Mouse (Mus musculus) heart, adult 9 months (tissue): ENCODE data around the gene Dnajb1.

Experiments used
- DNase-seq, 2 experiments: peaks; one replicate each; pipeline ENCODE4 v3.0.0; 2022; ENCODE audit warnings: low spot score in 2 of 2

Dnajb1 gene

DNA sequence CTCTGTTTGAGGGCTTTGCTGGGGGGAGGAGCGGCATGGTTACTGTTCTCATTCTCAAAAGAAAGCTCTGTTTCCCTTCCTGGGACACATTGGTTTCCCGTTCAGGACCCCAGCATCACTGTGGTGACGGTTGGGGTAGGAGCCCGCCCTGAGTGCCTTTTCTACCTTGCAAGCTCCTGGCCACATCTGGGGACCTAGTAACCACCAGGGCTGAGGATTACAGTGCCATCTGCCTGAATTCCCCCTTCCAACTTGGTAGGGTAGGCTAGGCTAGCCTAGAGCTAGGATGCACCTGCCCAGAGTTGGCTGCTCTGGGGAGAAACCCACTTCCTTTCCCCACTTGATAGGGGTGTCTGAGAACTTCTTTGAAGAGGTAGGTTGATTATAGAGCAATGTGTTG, 3.9 kb downstream of the Dnajb1 start:
- DNase-seq: no peak

DNA sequence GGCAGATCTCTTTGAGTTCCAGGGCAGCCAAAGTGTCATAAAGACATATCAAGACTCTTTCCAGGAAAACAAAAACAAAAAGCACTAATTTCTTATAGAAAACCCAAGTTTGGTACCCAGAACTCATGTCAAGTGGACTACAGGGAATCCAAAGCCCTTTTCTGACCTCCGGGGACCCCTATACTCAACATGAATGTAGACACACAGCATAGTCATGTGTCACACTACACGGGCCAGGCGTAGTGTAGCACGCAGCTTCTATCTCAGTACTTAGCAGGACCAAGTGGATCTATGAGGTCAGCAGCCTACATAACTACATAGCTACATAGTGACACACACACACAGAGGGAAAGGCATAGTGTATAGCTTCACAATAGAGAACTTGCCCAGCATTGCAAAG, 5.7 kb downstream of the Dnajb1 start:
- DNase-seq: no peak

DNA sequence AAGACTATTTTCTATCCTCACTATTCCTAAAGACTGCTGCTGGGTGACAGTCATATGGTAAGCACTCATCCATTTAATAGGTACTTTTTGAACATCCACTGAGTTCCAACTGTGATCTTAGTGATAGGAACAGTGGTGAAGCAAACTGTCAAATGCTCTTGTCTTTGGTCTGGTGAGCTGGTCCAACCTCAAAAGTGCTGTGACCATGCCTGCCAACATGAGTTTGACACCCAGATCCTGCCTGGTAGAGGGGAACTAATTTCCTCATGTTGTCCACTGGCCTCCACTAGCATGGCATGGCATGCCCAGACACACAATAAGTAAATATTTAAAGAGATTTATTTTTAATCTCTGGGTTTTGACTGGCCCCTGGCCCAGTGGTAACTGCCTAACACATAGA, 8.6 kb downstream of the Dnajb1 start:
- DNase-seq: no peak

DNA sequence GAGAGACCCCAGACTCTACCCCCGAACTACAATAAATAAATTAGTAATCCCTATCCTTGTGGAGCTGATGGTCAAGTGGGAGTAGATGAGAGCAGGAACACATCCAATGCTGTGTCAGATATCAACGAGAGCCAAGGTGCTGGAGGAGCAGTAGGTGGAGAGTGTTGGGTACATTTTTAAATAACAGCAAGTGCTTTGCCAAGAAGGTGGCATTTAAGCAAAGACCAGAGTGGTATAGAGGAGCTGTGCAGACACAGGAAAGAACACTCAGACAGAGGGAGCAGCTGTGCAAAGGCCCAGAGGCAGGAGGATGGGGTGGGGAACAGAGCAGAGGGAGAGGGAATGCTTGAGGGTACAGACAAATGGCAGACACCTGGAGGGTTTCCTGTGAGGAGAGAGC, 9.1 kb downstream of the Dnajb1 start:
- no peak for DNase-seq

DNA sequence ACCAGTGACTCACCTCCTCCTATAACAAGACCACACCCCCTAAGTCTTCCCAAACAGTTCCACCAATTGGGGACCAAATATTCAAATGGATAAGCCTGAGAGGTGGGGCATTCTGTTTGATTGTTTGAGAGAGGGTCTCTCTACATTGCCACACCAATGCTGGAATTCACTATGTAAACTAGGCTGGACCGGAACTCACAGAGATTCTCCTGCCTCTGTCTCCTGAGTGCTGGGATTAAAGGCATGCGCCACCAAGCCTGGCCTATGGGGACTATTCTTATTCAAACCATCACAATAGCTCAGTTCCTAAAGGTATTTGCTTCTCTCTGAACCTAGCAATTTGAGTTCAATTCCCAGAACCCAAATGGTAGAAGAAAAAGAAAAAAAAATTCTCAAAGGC, 10.6 kb downstream of the Dnajb1 start:
- DNase-seq: no peak

DNA sequence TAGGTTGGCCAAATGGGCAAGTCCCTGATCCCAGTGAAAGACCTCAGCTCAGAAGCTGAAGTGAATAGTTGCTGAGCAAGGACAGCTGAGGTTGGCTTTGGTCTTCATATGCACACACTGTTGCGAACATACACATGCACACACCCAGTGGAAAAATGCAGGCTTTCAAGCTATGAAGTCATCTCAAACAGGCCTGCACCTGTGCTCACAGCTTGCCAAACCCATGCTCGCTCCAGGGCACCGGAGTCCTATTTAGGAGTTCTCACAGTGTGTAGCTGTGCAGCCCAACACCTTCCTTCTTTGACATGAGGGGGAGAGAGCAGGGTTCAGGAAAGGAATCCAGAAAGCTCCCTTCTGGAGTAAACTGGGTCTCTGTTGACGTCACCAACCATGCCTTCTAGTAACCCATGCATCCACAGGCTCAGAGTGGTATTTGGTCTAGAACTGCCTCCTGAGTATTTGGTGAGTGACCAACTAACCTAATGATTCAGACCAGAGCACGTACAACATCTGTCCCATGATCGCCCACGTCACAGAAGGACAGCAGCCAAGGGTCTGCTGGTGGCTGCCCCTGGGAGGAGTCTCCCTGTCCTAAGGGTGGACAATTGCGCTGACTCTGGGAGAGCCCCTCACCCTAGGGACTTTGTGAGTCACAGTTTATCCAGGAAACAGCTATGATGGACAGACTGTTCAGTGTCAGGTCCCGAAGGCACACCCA, 11.7 kb downstream of the Dnajb1 start:
- DNase-seq: no peak

DNA sequence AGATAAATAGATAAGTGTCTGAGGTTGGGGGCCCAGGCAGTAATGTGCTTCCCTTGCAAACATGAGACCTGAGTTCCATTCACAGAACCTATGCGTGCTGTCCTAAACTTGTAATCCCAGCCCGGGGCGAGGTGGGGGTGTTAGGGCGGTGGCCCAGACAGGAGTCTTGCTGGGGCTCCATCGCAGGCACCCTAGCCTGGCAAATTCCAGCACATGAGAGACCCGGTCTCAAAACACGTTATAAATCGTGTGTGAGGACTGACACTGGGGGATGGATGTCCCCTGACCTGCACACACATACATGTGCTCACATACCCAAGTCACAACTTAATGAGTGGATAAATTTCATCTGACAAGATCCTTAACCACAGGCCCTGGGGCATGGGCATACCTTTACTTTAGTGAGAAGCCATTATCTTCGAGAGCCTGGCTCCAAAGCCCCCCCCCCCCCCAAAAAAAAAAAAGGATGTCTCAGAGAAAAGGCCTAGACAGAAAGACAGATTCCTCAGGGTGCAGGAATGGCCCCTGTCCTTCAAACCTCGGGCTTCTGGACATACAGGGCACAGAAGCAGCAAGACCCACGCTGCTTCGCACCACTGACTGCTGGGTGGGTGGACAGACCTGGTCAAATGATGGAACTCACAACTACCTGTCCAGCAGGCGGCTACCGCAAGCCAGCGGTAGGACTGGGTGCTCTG, 13.8 kb downstream of the Dnajb1 start:
- no peak for DNase-seq

DNA sequence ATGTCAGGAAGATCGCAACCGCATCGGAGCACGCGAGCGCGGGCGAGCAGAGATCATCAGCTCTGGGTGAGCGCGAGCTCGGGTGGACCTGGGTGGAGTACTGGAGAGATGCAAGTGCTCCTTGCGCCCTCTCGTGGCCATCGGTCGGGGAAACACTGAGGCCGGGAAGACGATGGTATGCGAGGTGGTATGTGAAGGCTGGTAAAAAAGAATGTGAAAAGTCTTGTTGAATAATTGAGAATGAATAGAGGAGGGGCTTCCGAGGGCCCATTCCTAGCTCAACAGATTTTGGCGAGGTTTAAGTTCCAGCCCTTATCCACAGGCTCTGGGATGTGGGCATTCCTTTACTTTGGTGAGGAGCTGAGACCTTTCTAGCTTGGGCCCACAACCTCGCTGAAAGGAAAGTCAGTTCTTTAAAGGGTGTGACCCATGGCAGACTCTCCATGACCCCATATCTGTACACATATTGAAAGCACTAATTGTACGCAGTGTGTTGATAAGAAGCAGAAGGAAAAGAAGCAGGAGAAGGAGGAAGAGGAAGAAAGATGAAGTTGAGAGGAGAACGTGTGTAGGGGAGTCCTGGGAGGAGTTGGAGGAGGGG, 14.5 kb downstream of the Dnajb1 start:
- DNase-seq: peak; percentile 55 to 77

DNA sequence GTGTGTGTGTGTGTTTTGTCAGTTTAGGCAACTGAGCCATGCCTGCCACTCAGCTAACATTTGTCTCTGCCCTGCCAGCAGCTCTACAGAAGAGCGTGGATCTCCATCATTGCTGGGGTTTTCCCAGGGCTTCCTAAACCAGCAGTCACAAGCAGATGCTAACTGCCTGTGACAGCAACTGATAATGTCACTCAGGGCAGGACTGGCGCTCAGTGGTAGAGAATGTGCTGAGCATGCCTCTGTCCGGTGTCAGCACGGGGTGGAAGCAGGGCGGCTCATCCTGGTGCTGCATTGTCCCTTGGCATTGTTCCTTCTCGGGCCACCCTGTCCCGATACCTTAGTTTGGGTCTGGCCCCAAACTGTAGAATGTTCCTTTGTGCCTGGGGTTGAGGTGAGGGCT, 15.6 kb downstream of the Dnajb1 start:
- no peak for DNase-seq

DNA sequence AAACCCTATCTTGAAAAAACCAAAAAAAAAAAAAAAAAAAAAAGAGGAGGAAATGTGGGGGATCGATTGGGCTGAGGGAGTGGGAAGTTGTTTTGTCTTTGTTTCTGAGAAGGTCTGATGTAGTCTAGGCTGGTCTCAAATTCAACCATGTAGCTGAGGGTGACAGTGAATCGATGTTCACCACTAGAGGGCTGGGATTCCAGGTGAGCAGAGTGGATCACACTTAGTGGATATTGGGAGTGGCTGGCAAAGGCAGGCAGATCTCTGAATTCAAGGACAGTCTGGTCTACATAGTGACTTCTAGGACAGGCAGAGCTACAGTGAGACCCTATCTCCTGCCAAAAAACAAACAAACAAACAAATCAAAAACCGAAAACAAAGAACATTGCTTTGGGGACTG, 16.7 kb downstream of the Dnajb1 start:
- DNase-seq: no peak

DNA sequence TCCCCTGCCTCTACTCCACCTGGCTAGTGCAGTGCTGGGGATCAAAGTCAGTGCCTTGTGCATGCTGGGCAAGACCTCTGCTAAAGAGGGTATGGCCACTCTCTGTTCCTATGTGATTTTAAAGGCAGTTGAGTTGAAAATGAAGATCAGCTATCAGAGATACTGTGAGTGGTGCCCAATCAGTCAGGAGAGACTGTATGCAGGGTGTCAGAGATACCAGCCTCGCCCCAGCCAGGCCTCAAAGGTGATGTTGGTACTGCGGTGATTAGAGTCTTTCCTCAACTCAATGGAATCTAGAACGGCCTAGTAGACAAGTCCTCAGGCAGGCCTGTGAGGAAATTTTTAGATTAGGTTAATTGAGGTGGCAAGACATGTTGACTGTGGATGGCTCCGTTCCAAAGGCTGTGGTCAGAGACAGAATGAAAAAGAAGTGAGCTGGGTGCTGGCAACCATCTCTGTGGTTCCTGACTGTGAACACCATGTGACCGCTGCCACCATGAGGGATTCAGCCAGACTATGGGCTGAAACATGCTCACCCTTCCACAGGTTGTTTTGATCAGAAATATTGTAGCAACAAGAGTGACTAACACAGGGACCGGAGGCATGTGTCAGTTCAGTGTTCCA, 17.8 kb downstream of the Dnajb1 start:
- no peak for DNase-seq

DNA sequence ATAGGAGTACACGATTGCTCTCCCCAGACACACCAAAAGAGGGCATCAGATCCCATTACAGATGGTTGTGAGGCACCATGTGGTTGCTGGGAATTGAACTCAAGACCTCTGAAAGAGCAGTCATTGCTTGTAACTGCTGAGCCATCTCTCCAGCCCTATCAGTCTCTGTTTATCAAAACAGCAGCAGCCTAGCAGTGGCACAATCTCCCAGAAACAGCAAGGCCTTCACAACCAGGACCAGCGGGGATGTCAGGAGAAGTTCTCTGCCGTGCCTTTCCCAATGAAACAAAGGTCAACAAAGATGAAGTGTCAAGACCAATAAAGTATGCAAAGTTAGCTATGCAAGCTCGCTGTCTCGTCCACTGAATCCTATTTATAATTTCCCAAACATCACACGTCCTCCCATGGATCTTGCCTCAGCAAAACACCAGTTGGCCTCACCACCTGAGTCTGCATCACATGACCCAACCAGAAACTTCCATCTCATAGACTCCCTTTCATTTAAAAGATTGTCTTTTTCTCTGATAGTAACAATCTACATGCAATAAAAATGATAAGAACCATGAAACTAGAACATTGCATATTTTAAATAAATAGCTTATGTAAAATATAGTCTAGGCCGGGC, 24.2 kb downstream of the Dnajb1 start:
- no peak for DNase-seq

DNA sequence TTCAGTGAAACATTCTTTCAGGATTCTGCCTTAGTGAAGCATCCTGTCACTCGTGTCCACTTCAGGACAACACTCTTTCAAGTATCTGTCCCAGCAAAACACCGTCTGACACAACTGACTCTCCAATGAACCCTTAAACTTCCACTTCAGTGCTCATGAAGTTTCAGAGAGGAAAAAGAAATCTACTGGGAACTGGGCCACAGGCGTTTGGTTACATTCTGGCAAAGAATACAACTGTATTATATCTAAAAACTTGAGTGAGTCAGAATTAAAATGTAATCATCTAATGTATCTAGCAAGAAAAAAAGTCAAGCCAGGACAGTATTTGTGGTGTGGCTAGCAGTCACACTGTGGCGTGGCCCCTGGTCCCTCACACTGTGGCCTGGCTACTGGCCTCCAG, 30.9 kb downstream of the Dnajb1 start:
- no peak for DNase-seq

DNA sequence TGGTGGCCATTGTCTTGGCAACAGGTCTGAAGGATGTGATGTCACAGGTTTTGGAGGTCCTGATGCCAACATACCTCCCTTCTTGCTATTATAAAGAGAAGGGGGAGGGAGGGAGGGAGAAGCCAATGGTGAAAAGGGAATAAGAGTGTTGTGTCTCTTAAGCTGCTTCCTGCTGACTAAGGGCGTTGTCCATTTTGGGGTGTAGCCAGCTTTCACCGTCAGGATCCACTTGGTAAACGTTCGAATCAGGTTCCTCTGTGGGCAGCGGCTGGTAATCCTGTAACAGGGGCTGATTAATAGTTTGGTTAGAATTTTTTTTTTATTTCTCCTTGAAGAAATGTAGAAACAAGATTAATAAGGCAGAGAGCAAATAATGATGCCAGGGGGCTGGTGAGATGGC, 31.7 kb downstream of the Dnajb1 start:
- DNase-seq: no peak

DNA sequence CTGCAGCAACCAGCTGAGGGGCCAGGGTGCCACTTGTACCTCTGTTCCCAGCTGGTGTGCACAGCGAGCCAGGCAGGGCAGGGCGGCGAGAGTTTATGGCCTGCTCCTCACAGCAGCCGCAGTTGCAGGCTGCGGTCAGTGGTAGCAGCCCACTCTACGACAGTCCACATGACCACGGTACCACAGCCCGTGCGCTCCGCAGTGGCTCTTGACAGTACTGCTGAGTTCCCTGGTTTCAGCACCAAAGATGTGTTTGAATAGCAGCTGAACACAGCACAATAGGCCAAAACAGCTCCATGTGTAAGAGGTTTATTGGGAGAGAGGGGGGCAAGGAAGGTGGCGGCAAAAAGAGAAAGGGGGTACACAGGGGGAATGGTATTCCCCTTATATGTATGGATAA, 39.5 kb downstream of the Dnajb1 start:
- no peak for DNase-seq

DNA sequence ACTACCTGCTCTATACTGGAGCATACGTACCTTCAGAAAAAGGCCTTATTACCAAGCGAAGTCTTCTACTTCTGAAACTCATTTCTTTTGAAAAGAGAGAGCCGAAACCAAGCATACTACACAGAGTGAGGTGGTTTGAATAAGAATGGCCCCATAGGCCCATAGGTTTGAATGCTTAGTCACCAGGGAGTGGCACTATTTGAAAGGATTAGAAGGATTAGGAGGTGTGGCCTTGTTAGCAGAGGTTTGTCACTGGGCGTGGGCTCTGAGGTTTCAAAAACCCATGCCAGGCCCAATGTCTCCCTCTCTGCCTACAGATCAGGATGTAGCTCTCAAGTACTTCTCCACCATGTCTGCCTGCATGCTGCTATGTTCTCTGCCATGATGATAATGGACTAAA, 40.0 kb downstream of the Dnajb1 start:
- DNase-seq: no peak

DNA sequence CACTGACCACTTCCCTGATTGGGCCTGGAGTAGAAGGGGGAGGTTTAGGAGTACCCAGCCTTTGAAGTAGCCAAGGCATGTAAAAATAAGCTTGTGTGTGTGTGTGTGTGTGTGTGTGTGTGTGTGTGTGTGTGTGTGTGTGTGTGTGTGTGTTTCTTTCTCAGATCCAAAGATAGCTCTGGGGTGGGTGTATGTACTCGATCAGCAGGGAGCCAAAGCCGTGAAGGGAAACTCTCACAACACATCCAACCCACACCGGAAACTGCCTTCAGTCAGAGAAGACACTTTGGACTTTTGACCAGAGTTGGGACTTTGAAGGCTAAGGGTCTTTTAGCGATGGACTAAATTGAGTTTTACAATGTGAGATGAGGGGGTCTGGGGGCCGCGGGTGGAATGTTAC, 41.7 kb downstream of the Dnajb1 start:
- no peak for DNase-seq

DNA sequence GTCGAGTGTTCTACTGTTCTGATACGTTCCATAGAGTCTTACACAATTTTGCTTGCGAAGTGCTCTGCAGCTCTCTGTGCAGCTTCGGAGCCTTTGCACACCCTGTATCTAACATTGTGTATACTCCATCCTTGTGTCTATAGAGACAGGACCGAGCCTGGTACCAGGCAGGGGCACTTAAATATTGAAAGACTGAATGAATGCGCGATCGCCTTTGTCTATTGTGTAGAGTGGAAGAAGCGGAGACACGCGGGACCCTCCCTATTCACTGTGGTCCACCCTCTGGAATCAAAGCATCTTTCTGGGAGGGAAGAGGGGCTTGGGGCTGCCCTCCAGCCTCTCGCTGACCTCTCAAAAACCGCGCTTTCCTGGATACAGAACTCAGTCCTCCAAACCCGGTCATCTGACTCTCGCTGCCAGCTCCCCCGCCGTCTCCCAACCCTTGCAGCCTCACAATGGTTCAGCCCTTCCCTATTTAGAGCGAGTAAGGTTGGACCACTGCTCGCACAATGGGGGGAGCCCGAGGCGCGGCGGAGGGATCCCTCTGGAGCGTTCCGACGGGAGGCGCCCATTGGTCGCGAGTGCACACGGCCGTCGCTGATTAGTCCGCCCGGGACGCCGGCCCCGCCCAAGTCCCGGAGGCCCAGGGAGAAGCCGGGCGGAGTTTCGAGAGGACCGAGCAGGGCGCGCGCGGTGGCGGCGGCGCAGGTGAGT, 44.2 kb downstream of the Dnajb1 start, which contains the start of gene Gipc1:
Gene Gipc1 (plus strand): TSS at position 648 of the 714 bp plus-strand sequence.
- DNase-seq: peak; percentile 97 to 98

DNA sequence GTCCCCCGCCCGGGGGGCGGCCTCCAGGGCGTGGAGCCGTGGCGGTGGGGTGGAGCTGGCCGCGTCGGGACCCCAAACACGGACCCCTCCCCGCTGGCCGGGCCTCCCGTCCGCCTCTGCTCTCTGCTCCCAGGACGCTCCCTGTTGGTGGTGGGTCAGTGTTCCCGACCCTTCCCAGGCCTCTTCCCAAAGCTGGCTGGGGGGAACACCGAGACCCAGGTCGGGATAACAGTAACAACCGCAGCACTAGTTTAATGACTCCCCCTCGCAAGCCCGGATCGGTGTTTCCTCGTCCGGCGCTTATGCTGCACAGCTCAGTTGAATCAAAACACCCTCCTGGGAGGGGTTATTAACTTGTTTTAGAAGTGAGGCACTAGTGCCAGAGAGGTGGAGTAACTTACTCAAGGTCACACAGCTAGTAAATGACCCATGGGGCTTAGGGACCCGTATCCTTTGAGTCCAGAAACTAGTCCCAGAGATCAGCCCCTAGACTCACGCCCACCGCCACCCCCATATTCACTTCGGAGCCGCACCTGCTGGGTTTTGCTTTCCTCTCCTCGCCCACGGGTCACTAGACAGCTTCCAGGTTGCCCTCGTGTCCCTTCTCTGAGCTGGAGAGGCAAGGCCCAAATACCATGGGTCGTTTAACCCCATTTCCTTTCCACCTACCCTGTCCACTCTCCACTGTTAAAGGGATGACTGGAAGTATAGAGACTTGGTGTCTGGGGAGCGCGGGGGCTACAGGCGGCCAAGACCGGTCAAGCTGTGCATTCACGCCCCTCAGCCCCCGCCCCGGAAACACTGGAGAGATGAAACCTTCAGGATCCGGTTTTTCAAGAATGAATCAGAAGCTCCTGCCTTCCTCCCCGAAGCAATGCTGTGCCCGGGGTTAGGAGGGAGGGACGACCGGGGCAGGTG, 45.0 kb downstream of the Dnajb1 start:
- no peak for DNase-seq

DNA sequence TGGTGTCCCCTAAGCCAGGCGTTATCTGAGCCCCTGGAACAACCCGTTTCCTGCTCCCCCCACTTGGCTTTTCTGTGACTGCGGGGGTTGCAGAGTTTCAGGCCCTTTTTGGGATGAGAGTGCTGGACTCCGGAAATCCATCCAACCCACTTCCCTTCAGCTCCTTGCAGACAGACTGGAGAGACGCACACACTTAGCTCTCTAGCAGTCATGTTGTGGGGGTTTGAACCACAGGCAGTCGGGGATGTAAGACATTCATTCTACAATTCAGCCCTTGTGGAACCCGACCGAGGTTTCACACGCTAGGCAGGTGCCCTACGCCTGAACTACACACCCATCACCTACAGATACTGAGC, 45.6 kb downstream of the Dnajb1 start:
- DNase-seq: peak in 1 of 2 experiments; percentile 41

DNA sequence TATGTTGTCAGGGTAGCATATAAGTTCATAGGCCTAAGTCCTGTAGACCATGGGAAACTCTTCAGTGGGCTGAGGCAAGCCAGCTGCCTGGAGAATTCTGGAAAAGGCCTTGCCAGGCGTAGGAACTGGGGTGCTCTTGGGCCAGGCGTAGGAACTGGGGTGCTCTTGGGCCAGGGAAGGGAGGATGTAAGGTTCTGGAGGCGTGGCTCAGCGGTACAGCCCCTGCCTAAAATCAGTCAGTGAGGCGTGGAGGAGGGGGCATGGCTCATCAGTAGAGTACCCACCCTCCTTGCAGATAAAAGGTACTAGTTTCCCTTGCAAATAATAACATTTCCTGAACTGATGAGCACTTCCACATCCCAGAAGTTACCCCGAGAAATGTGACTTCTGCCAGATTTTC, 46.7 kb downstream of the Dnajb1 start:
- no peak for DNase-seq
